Mouse (Mus musculus): ENCODE results near the gene Cops8. TPM values are rescaled to one million over a fixed set of nuclear protein-coding genes. Genes with fewer than 3 reads are reported as not detected.

Cops8 gene
- 10 to 100 TPM; 76.1 to 87.7 TPM for total RNA-seq (2021)
- polyA plus RNA-seq (2012; rRNA removed), result 25.8 and 28.5 TPM in 2 replicates
- long read RNA-seq, transcript Cops8-201 (8 exons, 2,287 nt), result major isoform, 68 of 76 reads
- long read RNA-seq, partial matches to known transcripts, result 2 of 76 reads
- long read RNA-seq, other reads (novel, unspliced or antisense), result 5 of 76 reads

DNA sequence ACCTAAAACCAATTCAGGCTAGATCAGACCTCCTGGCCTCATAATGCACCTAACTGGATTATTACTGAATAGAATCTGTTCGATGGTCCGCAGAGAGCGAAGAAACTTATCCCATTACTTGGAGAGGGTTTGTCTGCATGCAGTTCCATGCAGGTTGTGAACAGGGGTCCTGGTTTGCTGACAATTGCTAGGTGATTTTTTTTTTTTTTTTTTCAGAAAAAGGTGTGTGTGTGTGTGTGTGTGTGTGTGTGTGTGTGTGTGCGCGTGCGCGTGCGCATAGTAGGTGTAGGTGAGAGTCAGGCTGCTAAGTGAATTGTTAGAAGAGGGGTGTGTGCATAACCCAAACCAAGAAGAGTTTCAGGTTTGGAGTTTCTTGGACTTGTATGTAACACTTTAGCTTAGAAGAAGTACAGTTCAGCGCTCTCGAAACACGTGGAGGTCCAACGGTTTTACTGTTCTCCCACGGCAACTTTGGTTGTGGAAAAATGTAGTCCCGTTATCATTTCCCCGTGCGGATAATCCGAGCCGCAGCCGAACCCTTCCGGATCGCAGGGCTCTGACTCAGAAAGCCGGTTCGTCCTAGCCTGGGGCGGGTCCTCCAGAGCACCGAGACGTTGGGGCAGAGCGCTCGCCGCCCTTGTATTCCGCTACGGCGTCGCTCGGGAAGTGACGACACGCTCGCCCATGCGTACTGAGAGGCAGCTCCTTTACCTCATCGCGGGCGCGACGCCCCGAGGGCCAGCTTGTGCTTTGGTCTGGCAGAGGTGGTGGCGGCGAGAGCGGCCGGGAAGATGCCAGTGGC lies at the start of gene Cops8:
TSS of gene Cops8 (plus strand) at position 223 of the 802 bp plus-strand sequence.
- peak; percentile 98 for DNase-seq

- DNase-seq, result no peak
These were observed 45.6 kb upstream of the Cops8 start for GRCm38 (mm10) chr1:90557140-90557539.

- no peak for DNase-seq
These were observed 41.6 kb upstream of the Cops8 start for GRCm38 (mm10) chr1:90560942-90561726.

- no peak for DNase-seq
These were observed 38.8 kb upstream of the Cops8 start for GRCm38 (mm10) chr1:90563945-90564344.

DNA sequence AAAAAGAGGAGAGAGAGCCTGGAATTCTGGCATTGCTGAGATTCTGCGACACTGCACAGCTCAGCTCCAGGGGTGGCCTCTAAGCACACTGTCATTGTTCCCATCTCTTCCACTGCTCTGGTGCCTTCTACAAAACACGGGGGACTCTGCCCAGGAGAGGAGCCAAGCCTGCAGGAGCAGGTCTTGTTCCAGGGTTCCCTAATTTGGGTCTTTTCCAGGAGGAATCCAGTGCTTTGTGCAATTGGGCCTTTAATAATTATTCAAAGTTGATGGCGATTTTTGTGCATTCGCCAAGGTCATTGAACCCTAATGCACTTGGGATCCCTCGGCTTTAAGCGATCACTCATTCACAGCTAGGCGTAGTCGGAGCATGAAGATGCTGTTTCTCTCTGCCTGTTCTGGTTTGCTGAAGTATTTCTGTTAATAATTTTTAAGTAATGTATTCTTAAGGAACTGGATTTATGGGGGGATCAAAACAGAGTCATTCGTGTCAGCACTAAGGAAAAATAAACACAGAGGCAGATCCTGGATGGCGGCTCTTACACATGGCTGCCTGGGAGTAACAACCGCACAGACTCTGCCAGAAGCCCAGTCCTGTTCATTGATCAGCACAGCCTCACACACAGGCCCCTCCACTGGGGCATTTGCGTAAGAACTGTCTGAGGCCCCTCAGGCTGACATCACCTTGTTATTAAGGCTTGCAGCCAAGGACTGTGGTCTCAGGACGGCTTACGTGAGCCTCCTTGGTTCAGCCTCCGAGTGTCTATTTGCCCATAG lies 35.9 kb upstream of the Cops8 start:
- DNase-seq, result no peak

GRCm38 (mm10) chr1:90573831-90574230 lies 28.9 kb upstream of the Cops8 start:
- DNase-seq, result no peak

DNA sequence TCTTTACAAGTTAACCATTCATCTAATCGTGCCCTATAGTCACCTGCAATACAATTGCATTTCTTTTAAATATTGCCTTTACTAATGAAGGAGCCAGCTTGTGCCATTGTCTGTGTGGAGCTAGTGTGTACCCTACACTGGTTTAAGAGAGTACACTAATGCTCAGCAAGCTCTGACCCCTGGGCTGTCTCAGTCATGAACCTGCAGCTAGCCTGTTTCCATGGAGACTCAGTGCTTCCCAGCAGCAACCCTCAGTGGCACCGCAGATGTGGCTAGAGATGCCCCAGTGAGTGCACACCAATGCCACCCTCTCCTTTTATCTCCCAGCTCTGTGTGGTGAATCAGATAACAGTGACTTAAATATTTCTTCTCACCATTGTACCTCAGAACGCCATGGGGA lies 27.9 kb upstream of the Cops8 start:
- DNase-seq, result no peak

DNA sequence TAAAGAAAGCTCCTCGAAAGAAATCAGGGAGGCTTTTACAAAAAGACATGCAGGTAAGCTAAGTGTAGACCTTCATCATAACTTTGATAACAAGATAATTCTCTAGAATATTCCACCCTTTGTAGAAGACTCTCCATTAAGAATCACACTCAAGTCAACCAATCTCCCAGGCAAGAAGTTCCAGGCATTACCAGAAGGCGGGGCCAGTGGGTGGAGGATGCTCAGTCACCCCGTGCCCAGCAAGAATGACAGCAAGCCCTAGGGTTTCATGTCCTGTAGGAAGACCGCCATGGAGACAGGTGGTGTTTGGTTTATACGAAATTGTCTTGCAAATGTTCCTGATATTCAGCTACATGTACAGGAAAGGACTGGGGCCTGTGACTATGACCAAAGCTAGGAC lies 25.4 kb upstream of the Cops8 start:
- no peak for DNase-seq

- no peak for DNase-seq
These were observed 20.1 kb upstream of the Cops8 start for GRCm38 (mm10) chr1:90582635-90583034.

GRCm38 (mm10) chr1:90588021-90588734 lies 14.6 kb upstream of the Cops8 start:
- peak; percentile 81 for DNase-seq

DNA sequence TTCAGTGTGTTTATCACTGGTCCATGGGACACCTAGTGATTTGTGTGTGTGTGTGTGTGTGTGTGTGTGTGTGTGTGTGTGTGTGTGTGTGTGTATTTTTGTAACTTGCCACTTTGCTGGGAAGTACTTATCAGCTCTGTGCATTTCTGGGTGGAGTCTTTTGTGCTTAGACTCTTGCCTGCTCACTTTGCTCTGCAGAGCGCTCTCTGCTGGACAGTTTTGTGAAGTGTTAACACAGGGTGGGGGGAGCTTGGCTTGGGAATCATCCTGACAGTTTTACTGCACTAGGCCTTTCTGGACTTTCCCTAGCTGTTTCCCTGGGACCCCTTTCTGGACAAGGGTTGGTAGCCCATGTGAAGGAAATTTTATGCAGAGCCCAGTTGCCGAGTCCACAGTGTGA lies 12.0 kb upstream of the Cops8 start:
- DNase-seq, result no peak

DNA sequence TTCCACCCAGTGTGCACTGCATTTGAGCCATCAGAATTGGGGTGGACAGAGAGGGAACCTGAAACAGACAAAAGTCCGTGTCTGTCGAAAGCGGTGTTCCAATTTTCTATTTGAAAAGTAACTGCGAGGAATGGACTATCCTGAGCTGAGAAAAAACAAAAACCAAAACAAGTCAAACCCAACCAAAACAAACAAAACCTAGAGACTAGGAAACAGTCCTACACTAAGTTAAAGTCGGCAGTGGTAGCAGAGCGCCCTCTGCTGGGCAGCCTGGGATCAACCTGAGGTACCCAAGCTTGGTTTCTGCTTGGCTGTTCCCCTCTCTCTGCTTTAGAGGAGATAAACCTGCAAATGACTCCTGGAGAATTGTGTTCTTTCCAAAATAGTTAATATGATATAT lies 10.0 kb upstream of the Cops8 start:
- peak; percentile 76 for DNase-seq

DNA sequence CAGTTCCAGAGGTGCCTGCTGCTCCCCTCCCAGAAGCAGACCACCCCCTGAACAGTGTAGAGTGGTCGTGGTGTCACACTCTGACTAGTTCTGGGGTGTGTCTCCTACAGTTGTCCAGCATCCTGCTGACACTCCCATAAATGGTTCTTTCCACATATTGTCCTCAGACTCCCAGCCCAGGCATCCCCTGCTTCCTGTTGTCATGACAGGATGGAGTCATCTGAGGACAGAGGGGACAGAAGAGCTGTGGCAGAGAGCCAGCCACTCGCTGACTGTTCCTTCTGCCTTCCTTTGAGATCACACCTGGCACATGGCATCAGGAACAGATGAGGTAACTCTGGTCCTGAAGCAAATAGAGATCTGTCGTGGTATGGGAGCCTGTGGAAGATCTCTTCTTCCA lies 3.6 kb upstream of the Cops8 start:
- peak; percentile 45 for DNase-seq

DNA sequence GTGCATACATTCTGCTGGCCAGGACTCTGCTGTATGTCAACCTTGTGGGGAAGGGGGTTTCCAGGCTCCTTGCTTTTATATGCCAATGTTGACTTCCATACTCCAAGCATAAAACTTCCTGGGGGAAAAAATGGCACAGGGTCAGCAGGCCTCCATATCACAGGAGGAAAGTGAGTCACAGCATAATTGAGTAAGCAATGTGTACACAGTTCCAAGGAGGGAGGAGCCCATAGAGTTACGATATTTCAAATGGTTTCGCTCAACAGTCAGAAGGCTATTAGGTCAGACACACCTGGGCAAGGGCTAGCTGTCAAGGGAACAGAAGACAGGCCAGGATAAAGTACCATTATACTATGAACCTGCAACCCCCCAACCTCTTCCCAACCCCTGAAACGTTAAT lies 1.7 kb upstream of the Cops8 start:
- peak; percentile 41 for DNase-seq

- no peak for DNase-seq
These were observed 743 bp downstream of the Cops8 start for GRCm38 (mm10) chr1:90603561-90603887.

DNA sequence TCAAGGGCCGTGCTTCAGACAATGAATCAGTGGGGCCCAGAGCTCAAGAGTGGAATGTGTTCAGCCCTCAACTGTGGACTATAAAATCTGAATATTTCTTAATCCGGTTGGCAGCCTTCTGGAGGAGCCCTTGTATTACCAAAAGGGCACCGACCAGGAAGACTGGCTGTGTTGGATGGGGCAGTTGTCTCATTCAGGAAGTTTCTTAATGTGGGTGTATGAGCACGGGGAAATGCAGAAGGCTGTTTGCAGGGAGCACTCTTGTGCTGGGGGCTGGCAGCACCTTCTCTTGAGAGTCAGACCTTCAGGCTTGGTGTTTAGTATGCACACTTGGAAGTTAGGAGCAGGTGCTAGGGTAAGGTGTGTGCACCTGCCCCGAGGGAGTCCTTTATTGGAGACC lies 6.6 kb downstream of the Cops8 start:
- DNase-seq, result no peak

DNA sequence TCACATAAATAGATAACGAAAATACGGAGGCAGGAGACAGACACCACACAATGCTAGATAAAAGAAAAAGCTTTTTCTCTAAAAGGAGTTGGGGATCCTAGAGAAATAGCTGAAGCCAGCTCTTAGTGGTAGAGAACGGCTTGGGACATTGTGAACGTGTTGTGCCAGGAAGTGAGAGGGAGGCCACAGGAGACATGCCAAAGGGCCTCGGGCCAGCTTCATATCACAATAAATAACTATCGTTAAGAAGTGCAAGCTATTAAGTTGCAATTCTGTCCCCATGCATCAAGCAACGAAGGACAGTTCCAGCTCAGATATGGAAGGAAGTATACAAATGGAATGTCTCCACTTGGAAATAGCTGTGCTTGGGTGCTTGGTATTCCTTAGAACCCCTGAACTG lies 14.5 kb downstream of the Cops8 start:
- no peak for DNase-seq

DNA sequence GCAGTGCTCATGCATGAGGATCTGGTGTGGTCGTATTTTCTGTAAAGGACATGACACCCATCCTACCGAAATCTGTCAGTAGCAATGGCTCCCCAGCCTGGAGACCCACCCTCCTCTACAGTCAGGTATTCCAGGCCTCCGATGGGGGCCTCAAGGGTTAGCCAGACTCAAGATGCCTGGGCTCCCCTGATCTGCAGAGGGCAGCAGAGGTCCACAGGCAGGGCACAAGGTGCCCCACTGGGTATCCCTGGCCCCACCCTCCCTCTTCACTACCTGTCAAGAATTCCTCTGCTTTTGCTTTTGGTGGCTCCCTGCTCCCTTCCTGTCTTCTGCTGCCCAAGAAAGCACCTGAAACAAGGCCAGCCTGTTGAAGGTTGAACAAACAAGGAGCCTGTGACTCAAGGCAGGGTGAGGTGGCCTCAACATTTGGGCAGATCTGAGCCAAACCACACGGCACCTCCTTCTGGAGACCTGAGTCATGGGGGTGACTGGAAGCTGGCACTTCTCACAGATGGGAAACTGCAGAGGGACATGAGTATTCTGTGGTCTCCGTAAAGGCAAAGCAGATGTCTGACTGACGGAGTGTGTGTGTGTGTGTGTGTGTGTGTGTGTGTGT lies 30.7 kb downstream of the Cops8 start:
- DNase-seq, result peak; percentile 76

DNA sequence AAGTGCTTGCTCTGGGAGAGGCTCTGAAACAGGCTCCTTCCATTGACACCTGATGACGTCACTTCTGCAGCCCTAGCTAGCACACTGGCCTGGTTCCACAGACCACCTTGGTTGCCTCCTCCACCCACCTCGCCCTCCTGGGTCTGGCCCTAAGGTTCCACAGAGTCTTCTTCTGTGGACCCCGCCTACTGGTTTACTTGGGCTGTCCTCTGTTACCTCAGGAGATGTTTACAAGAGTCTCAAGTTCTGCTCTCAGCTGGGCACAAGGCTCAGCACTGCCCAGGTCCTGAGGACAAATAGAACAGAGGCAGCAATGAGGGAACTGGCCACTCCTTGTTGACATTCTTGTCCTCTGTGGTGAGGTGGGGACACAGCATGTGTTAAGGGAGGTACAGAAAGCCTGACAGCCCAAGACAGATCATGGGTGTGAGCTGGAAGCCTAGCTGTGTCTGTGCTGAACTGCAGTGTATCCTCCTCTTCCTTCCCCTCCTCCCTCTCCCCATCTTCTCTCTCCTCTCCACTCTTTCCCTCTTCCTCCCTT lies 31.5 kb downstream of the Cops8 start:
- no peak for DNase-seq

GRCm38 (mm10) chr1:90638335-90638734 lies 35.6 kb downstream of the Cops8 start:
- no peak for DNase-seq

All from adrenal gland, adult 2 months (tissue).